Mouse (Mus musculus): ENCODE measurements around the gene Mpzl3.

GRCm38 (mm10) chr9:45007404-45007803 lies 47.6 kb upstream of the Mpzl3 start:
- TF ChIP-seq EP300 (IDR thresholded peaks at IDR 0.05; ENCODE audit: low read depth), result no peak
- TF ChIP-seq CTCF (IDR thresholded peaks at IDR 0.05; ENCODE audit: low read depth), result no peak
